Mouse (Mus musculus) bone marrow, adult 2 months (tissue): Measurements from ENCODE around the gene Mogs. TPM values are rescaled to one million over a fixed set of nuclear protein-coding genes. Genes with fewer than 3 reads are reported as not detected.
A peak's percentile ranks its signal among the peaks of the same experiment; 100 is the strongest.

Source experiments
- H3K27ac ChIP-seq: fragments of 200-500 bp; 2 replicates; pipeline ENCODE4 v1.5.1; 2012; ENCODE audit warnings: low read depth, mild to moderate bottlenecking, control low read depth, inconsistent platforms, low read length; ENCODE audit not compliant: control insufficient read depth, poor library complexity, insufficient read depth
- H3K4me1 ChIP-seq: fragments of 200-500 bp; 2 replicates; pipeline ENCODE4 v1.6.1; 2011; ENCODE audit warnings: low read length; ENCODE audit not compliant: control insufficient read depth, insufficient read depth
- H3K4me3 ChIP-seq: fragments of 200-500 bp; replicated peaks from 2 replicates; pipeline ENCODE3; 2011; ENCODE audit warnings: mild to moderate bottlenecking, low read depth, low read length, control low read depth; ENCODE audit not compliant: control insufficient read depth
- CTCF ChIP-seq: fragments of 200-500 bp; IDR thresholded peaks from 2 replicates; pipeline ENCODE4 v1.5.1; 2011; ENCODE audit warnings: low read length, control low read depth; ENCODE audit not compliant: control insufficient read depth, insufficient read depth
- POLR2A ChIP-seq: fragments of 200-500 bp; IDR thresholded peaks from 2 replicates; pipeline ENCODE4 v1.6.1; 2011; ENCODE audit warnings: low read depth, mild to moderate bottlenecking, control low read depth, low read length, borderline replicate concordance; ENCODE audit not compliant: control insufficient read depth
- WGBS: fragments of 180-500 bp; shearing (Covaris S2); methylation state at CpG from one replicate; pipeline ENCODE4 v1.1.7; 2018; 5-methylcytosine and 5-hydroxymethylcytosine counted together
- polyA plus RNA-seq: library from polyadenylated mRNA; stranded (reverse); fragments of >200 nt; gene quantifications from 2 replicates; pipeline ENCODE4 v1.2.4, GENCODE M21; 2011; ENCODE audit warnings: low replicate concordance; ENCODE audit not compliant: missing spikeins, insufficient read depth, insufficient read length

Mogs gene
- polyA plus RNA-seq, 1 experiment: 29.6 TPM

DNA sequence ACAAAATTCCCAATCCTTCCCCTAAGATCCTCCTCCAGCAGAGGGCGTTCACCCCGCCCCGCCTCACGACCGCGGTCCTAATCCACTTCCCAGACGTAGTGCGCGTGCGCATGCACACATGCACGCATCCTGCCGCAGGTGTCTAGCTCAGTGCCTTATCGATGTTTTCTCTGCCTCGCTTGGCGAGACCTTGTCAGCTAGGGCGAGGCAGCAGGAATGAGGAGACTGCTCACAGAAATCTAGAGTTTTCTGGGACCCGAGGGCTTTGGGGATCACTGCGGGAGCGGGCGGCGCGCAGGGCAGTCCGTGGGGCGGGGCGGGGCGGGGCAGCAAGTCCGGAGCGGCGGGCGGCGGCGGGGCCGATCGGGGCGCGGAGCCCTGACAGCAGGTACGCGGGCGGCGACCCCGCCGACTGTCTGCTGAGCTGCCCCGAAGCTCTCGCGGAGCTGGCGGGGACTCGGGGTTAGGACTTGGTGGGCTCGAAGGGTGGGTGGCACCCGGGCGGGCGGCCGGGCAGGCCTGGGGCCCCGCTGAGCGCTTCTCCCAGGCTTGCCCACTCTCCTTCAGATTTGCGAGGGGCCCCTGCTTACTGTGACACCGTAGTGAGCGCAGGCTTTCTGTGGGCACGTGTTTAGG is 50.4 kb downstream of the Mogs start, which contains the start of gene Dctn1:
Gene Dctn1 (plus strand): TSS at position 314 of the 636 bp plus-strand sequence.
- TF ChIP-seq CTCF: peak; percentile 91
- peak; percentile 78; the same call in 1 of the 2 replicates for TF ChIP-seq POLR2A
- under 1% methylated on average over 51 of the region's 58 CpGs for WGBS
- H3K4me3 ChIP-seq: peak within 1 kb of the TSS; percentile 96
- H3K27ac ChIP-seq: peak within 1 kb of the TSS; percentile 91
- peaks cover 2% of the 10 kb centered on the region; the same call in 1 of the 2 replicates for H3K4me1 ChIP-seq

DNA sequence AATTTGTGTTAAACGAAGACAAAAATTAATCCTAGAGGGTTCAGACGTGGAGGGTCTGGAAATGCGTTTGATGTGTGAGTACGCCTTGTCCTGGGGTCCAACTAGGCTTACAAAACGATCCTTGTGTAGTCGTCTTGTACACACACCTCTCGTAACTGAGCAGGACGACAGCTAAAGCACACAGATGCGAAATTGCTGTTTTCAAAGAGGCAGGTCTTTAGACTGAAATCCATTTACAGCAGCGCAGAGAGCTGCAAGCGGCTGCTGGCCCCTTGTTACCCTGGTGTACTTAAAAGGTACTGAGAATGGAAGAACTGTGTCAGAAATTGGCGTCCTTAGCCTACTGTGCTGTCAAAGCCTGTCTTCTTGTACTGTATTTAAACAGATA is 50.9 kb downstream of the Mogs start:
- peak overlapping the region; percentile 96 for H3K4me3 ChIP-seq
- no peak for TF ChIP-seq CTCF
- TF ChIP-seq POLR2A: no peak
- H3K4me1 ChIP-seq: peaks cover 2% of the 10 kb centered on the region; the same call in 1 of the 2 replicates
- H3K27ac ChIP-seq: no peak overlapping the region
- under 1% methylated on average over 12 of the region's 12 CpGs for WGBS

Other genes with a start within 250 kb of the Mogs start
- 0.65 and 3.2 TPM in 2 replicates for gene Sema4f, start 175.7 kb upstream of the Mogs start, polyA plus RNA-seq
- gene M1ap, start 168.6 kb upstream of the Mogs start, polyA plus RNA-seq: 3.6 and 10.3 TPM in 2 replicates
- gene Dok1, start 82.0 kb upstream of the Mogs start, polyA plus RNA-seq: 26.6 and 39.6 TPM in 2 replicates
- gene Loxl3, start 81.3 kb upstream of the Mogs start, polyA plus RNA-seq: 6.9 and 13.3 TPM in 2 replicates
- 142 and 337 TPM in 2 replicates for gene Aup1, start 61.0 kb upstream of the Mogs start, polyA plus RNA-seq
- 115 and 145 TPM in 2 replicates for gene Htra2, start 60.2 kb upstream of the Mogs start, polyA plus RNA-seq
- 5.3 and 13.5 TPM in 2 replicates for gene Dqx1, start 57.7 kb upstream of the Mogs start, polyA plus RNA-seq
- not detected in 2 replicates for gene Tlx2, start 45.2 kb upstream of the Mogs start, polyA plus RNA-seq
- 32.0 and 40.8 TPM in 2 replicates for gene Pcgf1, start 37.6 kb upstream of the Mogs start, polyA plus RNA-seq
- gene Lbx2, start 29.1 kb upstream of the Mogs start, polyA plus RNA-seq: not detected in 2 replicates
- gene Ccdc142, start 13.9 kb upstream of the Mogs start, polyA plus RNA-seq: 1.1 and 2.5 TPM in 2 replicates
- gene Gm42688, start 13.9 kb upstream of the Mogs start, polyA plus RNA-seq: 4.2 and 7.7 TPM in 2 replicates
- gene Mrpl53, start 6.5 kb upstream of the Mogs start, polyA plus RNA-seq: 20.2 and 49.7 TPM in 2 replicates
- 30.0 and 41.2 TPM in 2 replicates for gene Wbp1, start 6.1 kb downstream of the Mogs start, polyA plus RNA-seq
- 6.6 and 16.6 TPM in 2 replicates for gene Ino80b, start 9.9 kb downstream of the Mogs start, polyA plus RNA-seq
- gene Rtkn, start 20.0 kb downstream of the Mogs start, polyA plus RNA-seq: 1.3 and 1.6 TPM in 2 replicates
- not detected in 2 replicates for gene Wdr54, start 40.9 kb downstream of the Mogs start, polyA plus RNA-seq
- gene 1700003E16Rik, start 40.9 kb downstream of the Mogs start, polyA plus RNA-seq: not detected in 2 replicates
- gene Dctn1, start 50.4 kb downstream of the Mogs start, polyA plus RNA-seq: 31.5 and 76.8 TPM in 2 replicates
- 1.1 TPM in 1 of 2 replicates, not detected in the other for gene Slc4a5, start 104.3 kb downstream of the Mogs start, polyA plus RNA-seq
- gene Mthfd2, start 210.4 kb downstream of the Mogs start, polyA plus RNA-seq: 22.0 and 30.0 TPM in 2 replicates
- 24.6 and 31.2 TPM in 2 replicates for gene Mob1a, start 210.5 kb downstream of the Mogs start, polyA plus RNA-seq
- 128 and 170 TPM in 2 replicates for gene Bola3, start 233.7 kb downstream of the Mogs start, polyA plus RNA-seq